Mouse (Mus musculus) embryonic fibroblast, embryonic 13.5 days (primary cell): ENCODE data around the gene Cd59a. TPM values are rescaled to one million over a fixed set of nuclear protein-coding genes. Genes with fewer than 3 reads are reported as not detected.
A peak's percentile ranks its signal among the peaks of the same experiment; 100 is the strongest.
"Not testable (repeated sequence)": the region's sequence is repeated elsewhere in the genome, so short reads cannot be mapped to it uniquely, and the experiment has no call there.

Experiments used
- H3K27ac ChIP-seq: 2 replicates; pipeline ENCODE4 v1.5.1; 2012; ENCODE audit warnings: low read length, control low read depth, inconsistent platforms; ENCODE audit not compliant: insufficient read depth
- H3K4me1 ChIP-seq: 2 replicates; pipeline ENCODE4 v1.6.1; 2011; ENCODE audit warnings: low read length; ENCODE audit not compliant: control insufficient read depth, insufficient read depth
- H3K4me3 ChIP-seq: 2 replicates; pipeline ENCODE4 v1.5.1; 2011; ENCODE audit warnings: mild to moderate bottlenecking, control low read depth, low read length; ENCODE audit not compliant: insufficient read depth
- CTCF ChIP-seq: IDR thresholded peaks from 2 replicates; pipeline ENCODE4 v1.5.1; 2011; ENCODE audit warnings: mild to moderate bottlenecking, control low read depth, low read length, moderate library complexity, borderline replicate concordance; ENCODE audit not compliant: insufficient read depth
- POLR2A ChIP-seq: IDR thresholded peaks from 2 replicates; pipeline ENCODE4 v1.6.1; 2011; ENCODE audit warnings: low read depth, mild to moderate bottlenecking, control low read depth, low read length, moderate library complexity
- polyA plus RNA-seq: library from polyadenylated mRNA; stranded (reverse); fragments of >200 nt; gene quantifications from 2 replicates; pipeline ENCODE4 v1.2.4, GENCODE M21; 2011; ENCODE audit warnings: low read depth; ENCODE audit not compliant: missing spikeins, insufficient read length

Gene Cd59a
- polyA plus RNA-seq, result 52.5 and 67.1 TPM in 2 replicates

GRCm38 (mm10) chr2:104095741-104096213 is at the start of gene Cd59a:
Gene Cd59a (plus strand): TSS chr2:104095801.
- Histone ChIP-seq H3K27ac (peak within 1 kb of the TSS; percentile 43), H3K4me3 (peak within 1 kb of the TSS; percentile 59), H3K4me1 (peaks cover 4% of the 10 kb centered on the region)
- TF ChIP-seq POLR2A (peak; percentile 92), CTCF (no peak)

GRCm38 (mm10) chr2:104058381-104058780 is 37.2 kb upstream of the Cd59a start:
- TF ChIP-seq POLR2A, result no peak
- TF ChIP-seq CTCF, result no peak
- Histone ChIP-seq H3K27ac (no peak overlapping the region), H3K4me1 (no peaks in the 10 kb centered on the region)

GRCm38 (mm10) chr2:104058954-104059353 is 36.6 kb upstream of the Cd59a start:
- Histone ChIP-seq H3K4me1 (no peaks in the 10 kb centered on the region), H3K4me3 (no peak overlapping the region), H3K27ac (no peak overlapping the region)
- TF ChIP-seq POLR2A, result no peak
- TF ChIP-seq CTCF, result no peak

More at GRCm38 (mm10) chr2:104058381-104058780, 37.2 kb upstream of the Cd59a start:
- H3K4me3 ChIP-seq, result no peak overlapping the region

GRCm38 (mm10) chr2:104059786-104060185 is 35.8 kb upstream of the Cd59a start:
- TF ChIP-seq POLR2A (no peak), CTCF (no peak)
- H3K4me1 ChIP-seq, result no peaks in the 10 kb centered on the region
- no peak overlapping the region for H3K27ac ChIP-seq
- no peak overlapping the region for H3K4me3 ChIP-seq

- no peaks in the 10 kb centered on the region for H3K4me1 ChIP-seq
- H3K27ac ChIP-seq, result no peak overlapping the region
- H3K4me3 ChIP-seq, result no peak overlapping the region
- TF ChIP-seq CTCF (no peak), POLR2A (no peak)
These were observed 34.6 kb upstream of the Cd59a start for GRCm38 (mm10) chr2:104060996-104061395.

- TF ChIP-seq CTCF, result no peak
- TF ChIP-seq POLR2A, result no peak
- no peaks in the 10 kb centered on the region for H3K4me1 ChIP-seq
- H3K27ac ChIP-seq, result no peak overlapping the region
- no peak overlapping the region for H3K4me3 ChIP-seq
These were observed 32.9 kb upstream of the Cd59a start for GRCm38 (mm10) chr2:104062665-104063064.

GRCm38 (mm10) chr2:104064152-104064551 is 31.4 kb upstream of the Cd59a start:
- Histone ChIP-seq H3K27ac (no peak overlapping the region), H3K4me1 (no peaks in the 10 kb centered on the region), H3K4me3 (no peak overlapping the region)
- no peak for TF ChIP-seq POLR2A
- TF ChIP-seq CTCF, result no peak

GRCm38 (mm10) chr2:104065526-104065925 is 30.1 kb upstream of the Cd59a start, which contains the start of gene Gm10912:
Gene Gm10912 (plus strand): TSS chr2:104065826.
- H3K4me1 ChIP-seq, H3K27ac ChIP-seq: not testable (repeated sequence)

GRCm38 (mm10) chr2:104068450-104068849 is 27.2 kb upstream of the Cd59a start, which contains the start of gene Gm10799:
Gene Gm10799 (minus strand): TSS chr2:104068550.
- H3K27ac ChIP-seq, H3K4me1 ChIP-seq: not testable (repeated sequence)

More at GRCm38 (mm10) chr2:104065526-104065925, 30.1 kb upstream of the Cd59a start, which contains the start of gene Gm10912:
- H3K4me3 ChIP-seq, result not testable (repeated sequence)

GRCm38 (mm10) chr2:104069704-104070185 is 25.9 kb upstream of the Cd59a start, which contains the start of gene Cd59b:
Gene Cd59b (plus strand): TSS chr2:104069849.
- no peak within 1 kb of the TSS for H3K27ac ChIP-seq
- no peaks in the 10 kb centered on the region for H3K4me1 ChIP-seq
- no peak for TF ChIP-seq CTCF
- 0 out of 2 replicates have a peak, but pooled peaks have one; percentile 33 for TF ChIP-seq POLR2A
- H3K4me3 ChIP-seq, result peak within 1 kb of the TSS; percentile 22

More at GRCm38 (mm10) chr2:104068450-104068849, 27.2 kb upstream of the Cd59a start, which contains the start of gene Gm10799:
- not testable (repeated sequence) for H3K4me3 ChIP-seq

- H3K4me3 ChIP-seq, H3K4me1 ChIP-seq, H3K27ac ChIP-seq: not testable (repeated sequence)
These were observed 17.3 kb upstream of the Cd59a start for GRCm38 (mm10) chr2:104078285-104078684.

GRCm38 (mm10) chr2:104081436-104082050 is 14.1 kb upstream of the Cd59a start:
- H3K4me1 ChIP-seq, H3K27ac ChIP-seq, H3K4me3 ChIP-seq: not testable (repeated sequence)
